Mouse (Mus musculus): ENCODE measurements around the gene Lrp6.

GRCm38 (mm10) chr6:134436955-134437354, 129.8 kb downstream of the Lrp6 start:
- TF ChIP-seq CTCF (IDR thresholded peaks at IDR 0.05) (no peak), EP300 (IDR thresholded peaks at IDR 0.05; ENCODE audit: insufficient read depth, low read depth, low read length) (no peak)
